Mouse (Mus musculus): ENCODE measurements around the gene Abtb2. TPM values are rescaled to one million over a fixed set of nuclear protein-coding genes. Genes with fewer than 3 reads are reported as not detected.

Gene Abtb2
- total and polyA plus RNA-seq, 3 experiments, result 0.12 to 0.13 TPM; not detected in 1

DNA sequence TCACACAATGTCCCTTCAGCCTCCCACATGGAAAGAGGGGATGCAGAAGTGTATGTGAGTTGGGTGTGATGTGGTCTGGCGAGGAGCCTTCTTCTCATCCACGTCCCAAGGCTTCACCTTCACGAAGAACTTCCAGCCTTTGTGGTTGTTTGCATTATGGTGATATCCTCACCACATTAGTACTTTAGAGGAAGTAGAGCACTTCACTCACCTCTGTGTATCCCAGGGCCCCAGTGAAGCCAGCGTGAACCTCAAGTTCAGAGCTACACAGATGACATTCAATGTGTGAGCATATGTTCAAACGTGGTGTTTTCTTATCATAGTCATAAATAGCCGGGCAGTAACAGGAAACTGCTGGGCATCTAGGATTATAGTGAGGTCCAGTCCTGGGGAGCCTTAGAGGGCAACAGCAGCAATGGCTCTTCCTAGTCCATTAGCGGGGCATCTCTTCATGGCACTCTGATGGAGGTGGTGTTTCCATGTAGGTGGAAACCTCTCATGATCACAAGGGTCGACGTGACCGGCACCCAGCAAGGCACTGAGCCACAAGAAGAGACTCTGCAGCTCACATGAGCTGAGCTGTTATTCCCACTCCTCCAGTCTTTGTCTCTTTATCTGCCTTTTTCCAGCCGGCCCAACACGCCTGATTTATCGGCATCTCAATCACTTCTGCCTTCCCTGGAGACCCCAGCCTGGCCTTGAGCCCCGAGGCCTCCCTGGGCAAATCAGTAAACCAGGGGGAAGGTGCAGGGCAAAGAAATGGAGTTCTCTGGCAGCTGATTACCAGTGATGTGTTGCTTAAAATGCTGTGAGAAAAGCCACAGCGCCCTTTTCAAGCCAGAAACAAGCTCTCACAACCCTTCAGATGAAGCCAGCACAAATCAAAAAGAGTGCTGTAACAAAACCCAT is 93.8 kb downstream of the Abtb2 start:
- Histone ChIP-seq H3K4me3 (ENCODE audit: control insufficient read depth in 1 of 2, insufficient read depth in 1 of 2, low read depth in 2 of 2, low read length in 2 of 2) (no peak overlapping the region), H3K79me2 (ENCODE audit: control insufficient read depth, insufficient read depth, low read length, poor library complexity) (no peaks in the 10 kb centered on the region), H3K27ac (ENCODE audit: control insufficient read depth, low read depth, low read length) (no peak overlapping the region), H3K9me3 (replicated peaks; ENCODE audit: insufficient read depth, low read length) (no peaks in the 10 kb centered on the region), H3K27me3 (ENCODE audit: control insufficient read depth in 1 of 2, insufficient read depth in 2 of 2, low read length in 2 of 2) (no peaks in the 10 kb centered on the region; a peak in 1 of 4 replicates), H3K36me3 (ENCODE audit: control insufficient read depth in 1 of 2, insufficient read depth in 2 of 2, low read length in 2 of 2) (peaks cover 0 to 25% of the 10 kb centered on the region in 2 experiments; a peak in 2 of 4 replicates), H3K9ac (ENCODE audit: control insufficient read depth, low read depth, low read length, poor library complexity, severe bottlenecking) (no peak overlapping the region), H3K4me1 (ENCODE audit: control insufficient read depth in 1 of 2, insufficient read depth in 2 of 2, low read length in 2 of 2) (peaks cover 10 to 37% of the 10 kb centered on the region in 2 experiments)
- peak; percentile 55 for DNase-seq (ENCODE audit: low read depth, low spot score)
- no peak for TF ChIP-seq MYB (IDR thresholded peaks at IDR 0.05; ENCODE audit: low read depth, low read length)
- no peak for TF ChIP-seq SMC3 (IDR thresholded peaks at IDR 0.05; ENCODE audit: low read depth, low read length)
- no peak for TF ChIP-seq E2F4 (IDR thresholded peaks at IDR 0.05; ENCODE audit: borderline replicate concordance, low read depth, low read length)
- TF ChIP-seq RCOR1 (IDR thresholded peaks at IDR 0.05; ENCODE audit: low read depth, low read length), result no peak
- TF ChIP-seq KAT2A (conservative IDR thresholded peaks at IDR 0.05; ENCODE audit: low read depth, low read length), result no peak
- no peak for TF ChIP-seq NELFE (IDR thresholded peaks at IDR 0.05; ENCODE audit: low read depth, low read length)
- TF ChIP-seq ZC3H11A (IDR thresholded peaks at IDR 0.05; ENCODE audit: low read depth, low read length), result no peak
- peak; percentile 24; the same call in 1 of the 2 replicates for TF ChIP-seq SIN3A (IDR thresholded peaks at IDR 0.05; ENCODE audit: low read length)
- TF ChIP-seq MAX (IDR thresholded peaks at IDR 0.05; ENCODE audit: low read length), result no peak
- TF ChIP-seq HCFC1 (IDR thresholded peaks at IDR 0.05; ENCODE audit: low read depth, low read length), result no peak
- TF ChIP-seq USF1 (IDR thresholded peaks at IDR 0.05; ENCODE audit: low read depth, low read length), result no peak
- TF ChIP-seq ETS1 (IDR thresholded peaks at IDR 0.05; ENCODE audit: low read depth, low read length), result peak; percentile 41; the same call in 1 of the 2 replicates
- 0 out of 2 replicates have a peak, but pooled peaks have one; percentile 41 for TF ChIP-seq MYC (IDR thresholded peaks at IDR 0.05; ENCODE audit: low read depth, low read length)
- TF ChIP-seq ZNF384 (IDR thresholded peaks at IDR 0.05; ENCODE audit: low read depth, low read length), result no peak
- TF ChIP-seq EP300 (IDR thresholded peaks at IDR 0.05; ENCODE audit: low read depth in 1 of 2, low read length in 2 of 2), result peak in 1 of 2 experiments; percentile 63; a peak in 2 of 4 replicates
- TF ChIP-seq TAL1 (IDR thresholded peaks at IDR 0.05; ENCODE audit: low read length), result no peak; the same call in 1 of the 2 replicates
- TF ChIP-seq POLR2AphosphoS5 (IDR thresholded peaks at IDR 0.05; ENCODE audit: borderline replicate concordance, low read depth, low read length), result no peak
- no peak for TF ChIP-seq BHLHE40 (IDR thresholded peaks at IDR 0.05; ENCODE audit: borderline replicate concordance, low read depth, low read length)
- TF ChIP-seq POLR2AphosphoS2 (IDR thresholded peaks at IDR 0.05; ENCODE audit: low read length), result no peak
- TF ChIP-seq MXI1 (IDR thresholded peaks at IDR 0.05; ENCODE audit: low read depth, low read length), result peak; percentile 36; the same call in 1 of the 2 replicates
- no peak for TF ChIP-seq GATA1 (IDR thresholded peaks at IDR 0.05; ENCODE audit: low read depth, low read length)
- TF ChIP-seq USF2 (IDR thresholded peaks at IDR 0.05; ENCODE audit: borderline replicate concordance in 1 of 2, insufficient read depth in 1 of 2, low read depth in 1 of 2, low read length in 2 of 2), result no peak
- TF ChIP-seq MEF2A (IDR thresholded peaks at IDR 0.05; ENCODE audit: extremely low read depth, insufficient replicate concordance, low read depth, low read length, poor library complexity, severe bottlenecking), result no peak
- no peak for TF ChIP-seq NRF1 (IDR thresholded peaks at IDR 0.05; ENCODE audit: insufficient read depth, low read depth, low read length, poor library complexity, severe bottlenecking)
- no peak for TF ChIP-seq TCF12 (IDR thresholded peaks at IDR 0.05; ENCODE audit: low read depth, low read length)
- TF ChIP-seq TBP (IDR thresholded peaks at IDR 0.05; ENCODE audit: low read depth, low read length), result 0 out of 2 replicates have a peak, but pooled peaks have one; percentile 10

Measured in MEL (cell line).